Mouse (Mus musculus) neural tube, embryonic 15.5 days (tissue): ENCODE measurements at regions not wholly inside any gene's neighbourhood (a gene's known extent, or its start where the extent isn't known, plus 50 kb on each side); places are given as distances from the start of the nearest gene placed in this dataset.

Source experiments
- ATAC-seq: fragments of 200-750 bp; cut with Nextera tagmentation; 2 replicates; pipeline ENCODE4 v1.8.0; 2017; ENCODE audit warnings: mild to moderate bottlenecking, moderate TSS enrichment, moderate library complexity; ENCODE audit not compliant: low FRiP score
- H3K27ac ChIP-seq: fragments of 300-500 bp; sonication (generic); replicated peaks from 2 replicates; pipeline ENCODE4 v1.5.1; 2015; ENCODE audit warnings: mild to moderate bottlenecking, inconsistent platforms
- H3K27me3 ChIP-seq: fragments of 300-500 bp; sonication (generic); replicated peaks from 2 replicates; pipeline ENCODE4 v1.6.1; 2015; ENCODE audit warnings: inconsistent platforms
- H3K36me3 ChIP-seq: fragments of 300-500 bp; sonication (generic); 2 replicates; pipeline ENCODE4 v1.6.1; 2015; ENCODE audit warnings: inconsistent platforms
- H3K4me1 ChIP-seq: fragments of 300-500 bp; sonication (generic); 2 replicates; pipeline ENCODE4 v1.6.1; 2015; ENCODE audit warnings: inconsistent platforms
- H3K4me2 ChIP-seq: fragments of 300-500 bp; sonication (generic); 2 replicates; pipeline ENCODE4 v1.6.1; 2015; ENCODE audit warnings: inconsistent platforms, mild to moderate bottlenecking, moderate library complexity
- H3K4me3 ChIP-seq: fragments of 300-500 bp; sonication (generic); replicated peaks from 2 replicates; pipeline ENCODE4 v1.5.1; 2015; ENCODE audit warnings: mild to moderate bottlenecking, inconsistent platforms
- H3K9ac ChIP-seq: fragments of 300-500 bp; sonication (generic); replicated peaks from 2 replicates; pipeline ENCODE4 v1.6.1; 2015; ENCODE audit warnings: mild to moderate bottlenecking, inconsistent platforms
- H3K9me3 ChIP-seq: fragments of 300-500 bp; sonication (generic); replicated peaks from 2 replicates; pipeline ENCODE4 v1.6.1; 2016; ENCODE audit warnings: inconsistent platforms
- WGBS: fragments of 180-500 bp; shearing (Covaris S2); methylation state at CpG from one replicate; pipeline ENCODE4 v1.1.7; 2015; ENCODE audit warnings: mixed read lengths; 5-methylcytosine and 5-hydroxymethylcytosine counted together

DNA sequence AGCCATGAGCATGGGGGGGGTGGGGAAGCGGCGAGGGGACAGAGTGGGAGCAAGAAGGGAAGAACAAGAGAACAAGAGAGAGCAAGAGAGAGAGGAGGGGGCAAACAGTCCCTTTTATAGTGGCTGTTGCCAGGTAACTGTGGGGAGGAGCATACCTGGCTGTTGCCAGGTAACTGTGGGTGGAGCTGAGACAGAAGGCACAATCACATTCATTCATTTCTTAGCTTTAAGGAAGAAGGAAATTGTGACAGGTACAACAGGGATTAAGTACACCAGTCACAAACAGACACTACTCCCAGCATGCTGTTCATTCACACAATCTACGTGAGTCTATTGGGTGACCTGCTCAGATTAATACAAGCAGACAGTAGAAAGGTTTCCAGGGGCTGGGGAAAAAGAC lies 143.2 kb downstream of the Nufip1 start:
- Histone ChIP-seq H3K9ac (no peak overlapping the region), H3K27ac (no peak overlapping the region), H3K4me1 (peaks cover 26% of the 10 kb centered on the region), H3K9me3 (no peaks in the 10 kb centered on the region), H3K4me3 (no peak overlapping the region), H3K4me2 (no peak overlapping the region), H3K36me3 (no peaks in the 10 kb centered on the region), H3K27me3 (no peaks in the 10 kb centered on the region)
- WGBS: 71% methylated on average over 3 of the region's 3 CpGs
- ATAC-seq: no peak

DNA sequence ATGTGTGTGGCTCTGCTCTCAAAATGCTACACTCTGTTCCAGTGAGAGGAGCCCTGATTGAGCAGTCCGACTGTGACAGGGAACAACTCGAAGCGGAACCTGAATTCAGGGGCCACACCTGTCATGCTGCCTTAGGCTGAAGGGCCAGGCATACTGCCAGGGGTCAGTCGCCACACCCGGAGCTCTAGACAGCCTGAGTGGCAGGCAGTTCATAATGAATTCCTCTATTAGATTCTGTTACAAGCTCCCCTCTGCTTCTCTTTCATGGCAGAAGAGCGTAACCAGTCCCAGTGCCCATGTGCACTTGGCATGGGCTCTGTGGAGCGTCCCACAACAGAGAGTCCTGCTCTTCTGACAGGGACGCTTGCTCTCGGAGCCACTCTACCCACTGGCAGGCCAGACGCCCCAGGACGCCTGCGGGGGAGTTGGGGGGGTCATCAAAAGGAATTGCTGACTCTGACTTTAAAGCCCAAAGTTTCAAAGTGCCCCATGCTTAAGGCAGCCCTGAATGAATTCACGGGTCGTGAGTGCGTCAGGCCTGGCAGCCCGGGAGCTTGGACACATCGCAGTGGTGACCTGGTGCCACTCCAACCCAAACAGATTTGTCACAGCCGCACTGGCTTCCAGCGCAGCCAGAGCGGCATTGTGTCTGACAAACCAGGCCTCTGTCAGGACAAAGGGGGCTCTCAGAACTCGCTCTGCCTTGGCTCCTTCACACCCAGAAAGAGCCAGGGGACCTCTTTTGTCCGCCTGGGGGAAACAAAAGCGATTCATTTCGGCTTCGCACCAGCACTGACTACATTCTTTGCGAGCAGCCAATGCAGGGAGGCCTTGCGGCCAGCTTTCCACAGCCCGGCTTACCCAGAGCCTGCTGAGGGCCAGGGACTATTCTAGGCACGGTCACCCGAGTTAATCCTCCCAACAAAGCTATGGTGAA lies 144.1 kb downstream of the Nufip1 start:
- H3K4me3 ChIP-seq: no peak overlapping the region
- H3K27me3 ChIP-seq: no peaks in the 10 kb centered on the region
- peaks cover 26% of the 10 kb centered on the region for H3K4me1 ChIP-seq
- 12% methylated on average over 30 of the region's 30 CpGs for WGBS
- H3K27ac ChIP-seq: peak overlapping the region; percentile 61
- no peak overlapping the region for H3K9ac ChIP-seq
- H3K36me3 ChIP-seq: no peaks in the 10 kb centered on the region
- H3K4me2 ChIP-seq: peak overlapping the region; percentile 30
- ATAC-seq: peak; percentile 86
- no peaks in the 10 kb centered on the region for H3K9me3 ChIP-seq

DNA sequence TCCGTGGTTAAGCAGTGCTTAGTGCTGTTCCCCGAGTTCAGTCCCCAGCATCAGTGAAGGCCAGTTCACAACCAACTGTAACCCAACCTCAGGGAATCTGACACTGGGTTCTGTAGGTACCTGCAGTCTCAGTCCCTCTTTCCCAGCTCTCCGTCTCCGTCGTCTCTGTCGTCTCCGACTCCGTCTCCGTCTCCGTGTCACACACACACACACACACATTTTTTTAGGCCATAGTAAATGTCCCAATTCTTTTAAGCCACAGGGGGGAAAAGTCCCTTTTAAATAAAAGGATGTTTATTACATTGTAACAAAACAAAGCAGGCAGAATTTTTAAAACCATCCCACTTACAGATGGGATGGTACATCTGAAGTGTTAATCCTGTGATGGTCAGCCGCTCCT lies 145.3 kb downstream of the Nufip1 start:
- Histone ChIP-seq H3K27ac (peak overlapping the region; percentile 51), H3K4me3 (no peak overlapping the region), H3K9ac (no peak overlapping the region), H3K4me2 (no peak overlapping the region), H3K27me3 (no peaks in the 10 kb centered on the region), H3K4me1 (peaks cover 26% of the 10 kb centered on the region), H3K36me3 (no peaks in the 10 kb centered on the region), H3K9me3 (no peaks in the 10 kb centered on the region)
- 70% methylated on average over 11 of the region's 11 CpGs for WGBS
- no peak for ATAC-seq

DNA sequence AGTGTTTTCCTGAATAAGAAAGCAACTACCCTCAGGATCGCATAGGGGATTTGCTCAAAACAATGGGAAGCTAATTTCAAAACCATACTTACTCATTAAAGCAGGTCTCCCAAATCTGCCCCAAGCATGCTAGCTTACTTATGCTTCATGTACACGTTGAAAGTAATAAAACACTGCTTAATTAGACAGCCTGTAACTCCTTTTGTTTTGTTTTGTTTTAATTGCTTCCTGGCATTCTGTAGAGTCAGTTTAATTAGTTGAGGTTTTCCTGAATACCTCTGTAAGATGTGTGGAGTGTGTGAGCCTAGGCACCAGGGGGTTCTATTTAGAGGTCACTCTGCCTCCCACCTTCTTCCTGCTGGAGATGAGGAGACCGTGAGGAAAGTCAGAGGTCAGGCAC lies 147.9 kb downstream of the Nufip1 start:
- Histone ChIP-seq H3K4me3 (no peak overlapping the region), H3K36me3 (no peaks in the 10 kb centered on the region), H3K27me3 (no peaks in the 10 kb centered on the region), H3K9me3 (no peaks in the 10 kb centered on the region), H3K4me2 (no peak overlapping the region), H3K4me1 (peaks cover 26% of the 10 kb centered on the region), H3K27ac (no peak overlapping the region), H3K9ac (no peak overlapping the region)
- 15% methylated on average over 3 of the region's 3 CpGs for WGBS
- ATAC-seq: no peak

DNA sequence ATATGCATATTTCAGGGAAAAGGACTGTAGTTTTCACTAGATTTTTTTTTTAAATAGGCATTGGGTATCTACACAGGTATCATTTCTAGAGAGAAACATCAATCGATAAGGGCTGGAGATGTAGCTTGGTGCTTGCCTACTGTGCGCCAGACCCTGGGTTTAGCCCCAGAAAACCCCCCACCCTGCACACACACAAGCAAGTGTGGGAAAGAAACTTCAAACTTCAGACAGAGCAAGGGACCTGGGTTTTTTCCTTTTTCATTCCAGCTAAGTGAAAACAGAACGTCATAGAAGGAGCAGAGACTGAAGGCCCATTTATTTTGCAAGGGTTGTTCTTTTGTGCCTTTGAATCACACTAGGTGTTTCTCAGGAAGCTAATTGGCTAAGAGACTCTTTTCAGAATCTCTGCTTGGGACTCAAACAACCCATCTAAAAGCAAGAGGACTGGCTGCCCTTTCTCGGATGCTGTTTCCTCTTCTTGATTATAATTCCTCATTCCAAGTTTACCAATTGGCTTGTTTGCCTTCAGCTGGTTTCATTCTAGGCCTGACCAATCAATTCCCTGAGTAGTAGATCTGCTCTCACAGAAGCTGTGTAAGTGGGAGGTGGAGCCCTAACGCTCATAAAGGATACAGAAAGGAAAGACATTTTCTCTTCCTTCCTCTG lies 150.1 kb downstream of the Nufip1 start:
- Histone ChIP-seq H3K4me1 (peaks cover 12% of the 10 kb centered on the region; the same call in 1 of the 2 replicates), H3K27ac (no peak overlapping the region), H3K9ac (no peak overlapping the region), H3K9me3 (no peaks in the 10 kb centered on the region), H3K4me2 (no peak overlapping the region), H3K36me3 (no peaks in the 10 kb centered on the region), H3K4me3 (no peak overlapping the region), H3K27me3 (no peaks in the 10 kb centered on the region)
- 62% methylated on average over 5 of the region's 5 CpGs for WGBS
- ATAC-seq: no peak

DNA sequence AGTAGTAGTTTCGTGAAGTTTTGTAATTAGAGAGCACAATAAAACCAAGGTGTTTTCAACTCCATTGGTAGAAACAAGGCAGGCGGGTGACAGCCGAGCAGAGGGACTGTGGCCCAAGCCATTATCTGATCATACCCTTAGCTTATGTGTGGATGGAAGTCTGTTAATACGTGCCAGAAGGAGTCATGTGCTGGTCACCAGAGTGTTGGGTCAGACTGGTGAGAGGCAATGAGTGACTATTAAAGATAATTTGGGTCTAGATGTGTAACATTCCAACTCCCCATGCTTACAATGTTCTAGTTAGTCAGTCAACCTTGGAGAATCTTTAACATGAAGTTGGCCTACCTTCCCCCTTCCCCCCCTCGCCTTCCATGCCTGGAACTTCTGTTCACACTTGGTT lies 151.1 kb upstream of the Tsc22d1 start:
- Histone ChIP-seq H3K27ac (no peak overlapping the region), H3K9ac (no peak overlapping the region), H3K36me3 (no peaks in the 10 kb centered on the region), H3K4me1 (no peaks in the 10 kb centered on the region), H3K4me2 (no peak overlapping the region), H3K9me3 (no peaks in the 10 kb centered on the region), H3K27me3 (no peaks in the 10 kb centered on the region), H3K4me3 (no peak overlapping the region)
- 92% methylated on average over 5 of the region's 5 CpGs for WGBS
- no peak for ATAC-seq

DNA sequence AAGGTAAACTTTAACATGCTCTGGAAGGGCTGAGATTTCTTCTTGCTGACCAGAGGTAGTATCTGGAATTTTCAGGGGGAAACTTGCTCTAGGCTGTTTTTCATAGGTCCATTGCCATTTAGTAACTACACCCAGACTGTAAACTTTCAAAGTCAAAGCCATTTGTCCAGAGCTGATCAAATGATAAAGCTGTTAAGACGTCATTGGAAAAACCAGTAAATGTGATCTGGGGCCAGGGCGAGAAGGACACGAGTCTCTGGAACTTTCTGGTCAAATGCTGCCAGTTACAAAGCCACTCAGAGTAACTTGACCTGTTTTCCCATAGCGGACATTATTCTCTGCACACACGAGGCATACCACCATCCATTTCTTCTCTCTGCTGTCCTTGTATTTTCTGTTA lies 148.9 kb upstream of the Tsc22d1 start:
- no peak overlapping the region for H3K9ac ChIP-seq
- no peak overlapping the region for H3K27ac ChIP-seq
- no peaks in the 10 kb centered on the region for H3K4me1 ChIP-seq
- no peak overlapping the region for H3K4me2 ChIP-seq
- WGBS: 95% methylated on average over 5 of the region's 5 CpGs
- no peaks in the 10 kb centered on the region for H3K27me3 ChIP-seq
- no peak overlapping the region for H3K4me3 ChIP-seq
- H3K36me3 ChIP-seq: no peaks in the 10 kb centered on the region
- H3K9me3 ChIP-seq: no peaks in the 10 kb centered on the region
- ATAC-seq: no peak

DNA sequence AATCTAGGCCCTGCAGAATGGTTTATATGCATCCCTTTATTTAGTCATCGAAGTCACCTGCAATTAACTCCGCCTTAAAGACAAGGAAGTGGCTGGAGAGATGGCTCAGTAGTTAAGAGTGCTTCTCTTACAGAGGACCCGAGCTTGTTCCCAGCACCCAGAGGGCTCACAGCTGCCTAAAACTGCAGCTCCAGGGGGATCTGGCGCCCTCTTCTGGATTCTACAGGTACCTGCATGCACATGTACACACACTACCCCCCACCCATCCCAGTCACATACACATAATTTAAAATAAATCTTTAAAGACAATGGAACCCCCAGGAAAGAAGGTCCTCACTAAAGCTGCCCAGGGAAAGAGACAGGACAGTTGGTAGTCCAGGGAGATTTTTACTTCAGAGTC lies 148.5 kb upstream of the Tsc22d1 start:
- H3K4me3 ChIP-seq: no peak overlapping the region
- no peaks in the 10 kb centered on the region for H3K9me3 ChIP-seq
- no peak overlapping the region for H3K4me2 ChIP-seq
- WGBS: 87% methylated on average over 4 of the region's 4 CpGs
- no peaks in the 10 kb centered on the region for H3K4me1 ChIP-seq
- H3K9ac ChIP-seq: no peak overlapping the region
- no peaks in the 10 kb centered on the region for H3K27me3 ChIP-seq
- no peak overlapping the region for H3K27ac ChIP-seq
- ATAC-seq: no peak
- H3K36me3 ChIP-seq: no peaks in the 10 kb centered on the region

DNA sequence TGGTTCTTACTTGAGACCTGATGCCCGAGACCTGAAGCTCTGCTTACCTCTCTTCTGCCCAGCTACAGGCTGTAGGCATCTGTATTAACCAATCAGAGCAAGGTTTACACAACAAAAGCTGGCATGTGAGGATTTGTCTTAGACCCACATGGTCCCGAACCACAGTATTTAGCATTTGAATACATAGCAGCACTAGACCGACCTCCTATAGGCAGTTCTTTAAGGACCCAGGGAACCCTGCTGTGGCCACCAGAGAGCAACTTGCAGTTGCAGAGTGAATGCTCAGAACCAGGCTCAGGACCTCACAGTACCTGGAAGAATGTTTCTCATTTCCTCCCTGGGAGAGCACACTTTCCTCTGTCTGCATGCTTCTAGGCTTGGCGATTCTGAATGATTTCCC lies 147.7 kb upstream of the Tsc22d1 start:
- ATAC-seq: no peak
- Histone ChIP-seq H3K27me3 (no peaks in the 10 kb centered on the region), H3K4me2 (no peak overlapping the region), H3K4me1 (no peaks in the 10 kb centered on the region), H3K9ac (no peak overlapping the region), H3K36me3 (no peaks in the 10 kb centered on the region), H3K27ac (no peak overlapping the region), H3K9me3 (no peaks in the 10 kb centered on the region), H3K4me3 (no peak overlapping the region)
- WGBS: 19% methylated on average over 4 of the region's 4 CpGs

DNA sequence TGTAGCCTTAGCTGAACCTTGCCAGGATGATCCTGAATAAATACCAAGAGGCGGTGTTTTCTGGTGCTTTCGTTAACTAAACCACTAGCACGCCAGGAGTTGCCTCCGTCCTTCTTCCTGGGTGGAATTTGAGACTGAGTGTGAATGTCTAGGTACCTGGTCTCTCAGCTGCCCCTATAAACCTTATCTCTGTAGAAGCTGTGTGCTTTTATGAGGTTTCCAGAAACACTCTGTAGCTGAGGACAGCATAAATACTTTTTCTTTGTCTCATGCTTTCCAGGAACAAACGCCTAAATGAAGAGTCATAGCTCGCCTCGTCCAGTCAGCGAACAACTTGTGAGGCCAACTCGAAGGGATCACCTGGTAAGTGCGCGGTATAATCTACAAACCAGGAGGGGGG lies 143.6 kb upstream of the Tsc22d1 start:
- 82% methylated on average over 11 of the region's 11 CpGs for WGBS
- no peak overlapping the region for H3K27ac ChIP-seq
- H3K36me3 ChIP-seq: no peaks in the 10 kb centered on the region
- H3K4me2 ChIP-seq: no peak overlapping the region
- H3K4me1 ChIP-seq: no peaks in the 10 kb centered on the region
- no peak overlapping the region for H3K9ac ChIP-seq
- no peak for ATAC-seq
- H3K27me3 ChIP-seq: no peaks in the 10 kb centered on the region
- H3K4me3 ChIP-seq: no peak overlapping the region
- no peaks in the 10 kb centered on the region for H3K9me3 ChIP-seq

DNA sequence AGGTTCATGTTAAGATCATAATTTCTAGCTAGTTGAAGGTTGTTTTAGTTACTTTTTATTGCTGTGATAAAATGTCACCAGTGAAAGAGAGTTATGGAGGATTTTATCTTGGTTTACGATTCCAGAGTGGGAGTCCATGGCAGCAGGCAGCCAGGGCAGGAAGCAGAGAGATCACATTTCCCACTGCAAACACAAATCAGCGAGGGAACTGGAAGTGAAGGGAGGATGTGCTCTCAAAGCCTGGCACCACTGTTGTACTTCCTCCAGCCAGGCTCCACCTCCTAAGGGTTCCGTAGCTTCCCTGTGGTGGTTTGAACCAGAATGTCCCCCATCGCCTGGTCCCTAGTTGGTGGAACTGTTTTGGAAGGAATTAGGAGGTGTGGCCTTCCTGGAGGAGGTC lies 141.9 kb upstream of the Tsc22d1 start:
- no peak overlapping the region for H3K27ac ChIP-seq

DNA sequence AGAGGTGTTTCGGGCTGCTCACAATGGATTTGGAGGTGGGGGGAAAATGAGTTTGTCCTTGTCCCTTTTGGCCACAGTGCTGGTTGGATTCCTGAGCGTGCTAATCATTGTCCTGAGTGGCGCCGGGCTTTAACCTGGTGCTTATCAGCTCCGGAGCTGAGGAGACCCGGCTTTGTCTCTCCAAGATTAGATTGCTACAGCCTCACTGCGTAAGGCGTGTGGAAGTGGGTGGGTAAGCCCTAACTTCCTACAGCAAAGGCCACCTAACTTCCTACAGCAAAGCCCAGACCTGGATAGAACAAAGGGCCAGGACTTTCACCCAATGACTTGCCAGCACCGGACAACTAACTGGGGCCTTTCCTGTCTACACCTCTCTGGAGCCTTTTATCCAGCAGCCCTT lies 138.1 kb upstream of the Tsc22d1 start:
- Histone ChIP-seq H3K27me3 (no peaks in the 10 kb centered on the region), H3K36me3 (no peaks in the 10 kb centered on the region), H3K4me2 (no peak overlapping the region), H3K27ac (no peak overlapping the region), H3K9ac (no peak overlapping the region), H3K9me3 (no peaks in the 10 kb centered on the region), H3K4me3 (no peak overlapping the region), H3K4me1 (no peaks in the 10 kb centered on the region)
- WGBS: 95% methylated on average over 9 of the region's 9 CpGs
- ATAC-seq: no peak

More for the DNA sequence above, 141.9 kb upstream of the Tsc22d1 start:
- no peaks in the 10 kb centered on the region for H3K27me3 ChIP-seq
- H3K36me3 ChIP-seq: no peaks in the 10 kb centered on the region
- H3K9ac ChIP-seq: no peak overlapping the region
- no peaks in the 10 kb centered on the region for H3K9me3 ChIP-seq
- WGBS: 75% methylated on average over 4 of the region's 4 CpGs
- no peak overlapping the region for H3K4me3 ChIP-seq
- no peak for ATAC-seq
- no peaks in the 10 kb centered on the region for H3K4me1 ChIP-seq
- H3K4me2 ChIP-seq: no peak overlapping the region
